Mouse (Mus musculus) ES-Bruce4 (cell line): ENCODE measurements around the gene Ubr4.

Experiments
- CTCF ChIP-seq: IDR thresholded peaks from one replicate; pipeline ENCODE4 v1.8.1; 2011; ENCODE audit warnings: low read depth, low read length
- EP300 ChIP-seq: IDR thresholded peaks from 2 replicates; pipeline ENCODE4 v1.6.1; 2011; ENCODE audit warnings: low read depth, low read length; ENCODE audit not compliant: insufficient read depth

- no peak for TF ChIP-seq EP300
- no peak for TF ChIP-seq CTCF
These were observed 8.5 kb downstream of the Ubr4 start for GRCm38 (mm10) chr4:139360761-139361548.
